12 mouse cellular contexts compared by ENCODE assay signal in the genomic region with DNA sequence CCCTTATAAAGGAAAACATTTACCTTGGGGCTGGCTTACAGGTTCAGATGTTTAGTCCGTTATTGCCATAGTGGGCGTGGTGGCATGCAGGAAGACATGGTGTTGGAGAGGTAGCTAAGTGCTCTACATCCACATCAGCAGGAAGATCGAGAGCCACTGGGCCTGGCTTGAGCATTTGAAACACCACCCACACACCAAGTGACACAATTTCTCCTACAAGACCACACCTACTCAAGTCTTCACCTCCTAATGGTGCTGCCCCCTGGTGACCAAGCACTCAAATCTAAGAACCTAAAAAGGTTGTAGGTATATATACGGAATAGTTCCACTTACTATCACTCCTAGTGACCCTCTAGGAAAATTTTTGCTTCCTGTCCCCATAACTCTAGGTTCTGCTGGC. TPM values are rescaled to one million over a fixed set of nuclear protein-coding genes. Genes with fewer than 3 reads are reported as not detected.
A peak's percentile ranks its signal among the peaks of the same experiment; 100 is the strongest.
DNase-seq lines count a peak whose midpoint lies in the region; ATAC-seq and TF ChIP-seq lines count a peak whose summit lies in the region.
"Had no signal": no experiment of that assay in that cellular context is flagged by ENCODE, and none has a peak within 500 bp of the region (broad histone marks: within the 10 kb centered on the region; RNA-seq: fewer than 3 reads in every experiment).

No protein-coding gene starts in this region.

- no peaks in the 10 kb centered on the region for H3K9me3 ChIP-seq in liver, embryonic 14.5 days (ENCODE audit: control insufficient read depth, low read length)
- H3K9me3 ChIP-seq in stomach, postnatal 0 days (ENCODE audit: control insufficient read depth, low read length): no peaks in the 10 kb centered on the region
- no peaks in the 10 kb centered on the region for H3K9me3 ChIP-seq in hindbrain, embryonic 14.5 days (ENCODE audit: control insufficient read depth, low read length)

- no peak overlapping the region for H3K27ac ChIP-seq in liver, embryonic 14.5 days
- H3K27ac ChIP-seq in stomach, postnatal 0 days (replicated peaks): no peak overlapping the region
- no peak overlapping the region for H3K27ac ChIP-seq in hindbrain, embryonic 14.5 days
- H3K27ac ChIP-seq: macrophage had no signal

- no peaks in the 10 kb centered on the region for H3K27me3 ChIP-seq in liver, embryonic 14.5 days (ENCODE audit: control insufficient read depth, insufficient read depth, low read length)
- no peaks in the 10 kb centered on the region for H3K27me3 ChIP-seq in stomach, postnatal 0 days (ENCODE audit: control insufficient read depth, insufficient read depth, low read length)
- no peaks in the 10 kb centered on the region for H3K27me3 ChIP-seq in hindbrain, embryonic 14.5 days (ENCODE audit: control insufficient read depth, insufficient read depth, low read length)

- WGBS in lung, adult 2 months: 65% methylated on average over 4 of the region's 4 CpGs
- 71% methylated on average over 4 of the region's 4 CpGs for WGBS in liver, embryonic 14.5 days (ENCODE audit: insufficient replicate concordance)
- 81% methylated on average over 4 of the region's 4 CpGs for WGBS in stomach, postnatal 0 days
- WGBS in hindbrain, embryonic 14.5 days: 90% methylated on average over 4 of the region's 4 CpGs

- TF ChIP-seq EP300 in liver, embryonic 14.5 days (IDR thresholded peaks at IDR 0.05; ENCODE audit: low read depth): no peak
- no peak for TF ChIP-seq EP300 in stomach, postnatal 0 days (optimal IDR thresholded peaks at IDR 0.05)

- H3K4me2 ChIP-seq in liver, embryonic 14.5 days (ENCODE audit: low read depth): no peak overlapping the region
- no peak overlapping the region for H3K4me2 ChIP-seq in stomach, postnatal 0 days (replicated peaks; ENCODE audit: low read depth)
- H3K4me2 ChIP-seq in hindbrain, embryonic 14.5 days (replicated peaks): no peak overlapping the region

- peak; percentile 11 to 33 for DNase-seq in lung, adult 18-20 months
- no peak for DNase-seq in lung, adult 2 months
- peak; percentile 75 for DNase-seq in R1 (ENCODE audit: low read depth, low spot score)
- no peak for DNase-seq in liver, embryonic 14.5 days (ENCODE audit: low read depth in 3 of 3, low spot score in 3 of 3)
- DNase-seq in stomach, postnatal 0 days (ENCODE audit: low spot score): peak; percentile 44
- DNase-seq in heart, postnatal 4 days: no peak
- DNase-seq in hindbrain, embryonic 14.5 days (ENCODE audit: low spot score): no peak
- DNase-seq: gastrocnemius, postnatal 25 days; heart, postnatal 14 days; right cerebral cortex, postnatal 4 days; thymus, postnatal 36 days had no signal

- no peak for TF ChIP-seq POLR2A in lung, adult 2 months (IDR thresholded peaks at IDR 0.05; ENCODE audit: borderline replicate concordance, extremely low read depth, low read depth, low read length)

- H3K9ac ChIP-seq in liver, embryonic 14.5 days (replicated peaks): no peak overlapping the region
- H3K9ac ChIP-seq in stomach, postnatal 0 days (ENCODE audit: low read length): no peak overlapping the region
- no peak overlapping the region for H3K9ac ChIP-seq in hindbrain, embryonic 14.5 days

- no peak overlapping the region for H3K4me3 ChIP-seq in lung, adult 2 months (replicated peaks; ENCODE audit: extremely low read depth, low read depth, low read length)
- no peak overlapping the region for H3K4me3 ChIP-seq in liver, embryonic 14.5 days (ENCODE audit: insufficient read depth in 1 of 2, low read depth in 2 of 2, low read length in 2 of 2)
- H3K4me3 ChIP-seq in stomach, postnatal 0 days (ENCODE audit: low read depth, low read length): no peak overlapping the region
- no peak overlapping the region for H3K4me3 ChIP-seq in hindbrain, embryonic 14.5 days (replicated peaks; ENCODE audit: low read length)

- no peak for ATAC-seq in liver, embryonic 14.5 days (ENCODE audit: insufficient read depth)
- 0 out of 2 replicates have a peak, but pooled peaks have one; percentile 29 for ATAC-seq in stomach, postnatal 0 days (ENCODE audit: low FRiP score, low TSS enrichment)
- no peak for ATAC-seq in hindbrain, embryonic 14.5 days (ENCODE audit: low FRiP score)

- H3K4me1 ChIP-seq in lung, adult 2 months (ENCODE audit: control insufficient read depth, insufficient read depth, low read length): no peaks in the 10 kb centered on the region
- no peaks in the 10 kb centered on the region for H3K4me1 ChIP-seq in liver, embryonic 14.5 days (replicated peaks; ENCODE audit: control insufficient read depth in 2 of 2, insufficient read depth in 2 of 2, low read length in 1 of 2)
- H3K4me1 ChIP-seq in stomach, postnatal 0 days (replicated peaks; ENCODE audit: control insufficient read depth, insufficient read depth): no peaks in the 10 kb centered on the region
- no peaks in the 10 kb centered on the region for H3K4me1 ChIP-seq in hindbrain, embryonic 14.5 days (replicated peaks; ENCODE audit: control insufficient read depth, insufficient read depth, low read length)

- no peak for TF ChIP-seq CTCF in lung, adult 2 months (IDR thresholded peaks at IDR 0.05; ENCODE audit: insufficient read depth, low read length)
- peak; percentile 44 for TF ChIP-seq CTCF in liver, embryonic 14.5 days (IDR thresholded peaks at IDR 0.05; ENCODE audit: low read depth)
- peak; percentile 57 for TF ChIP-seq CTCF in stomach, postnatal 0 days (IDR thresholded peaks at IDR 0.05; ENCODE audit: low read depth)

- H3K36me3 ChIP-seq in liver, embryonic 14.5 days (replicated peaks; ENCODE audit: control insufficient read depth, insufficient read depth, low read depth): peaks cover 21% of the 10 kb centered on the region
- H3K36me3 ChIP-seq in stomach, postnatal 0 days (ENCODE audit: control insufficient read depth, insufficient read depth, low read length): peaks cover 16% of the 10 kb centered on the region
- peaks cover 59% of the 10 kb centered on the region for H3K36me3 ChIP-seq in hindbrain, embryonic 14.5 days (replicated peaks; ENCODE audit: control insufficient read depth, insufficient read depth)

RNA-seq across cellular contexts. Expression of gene Rab3gap2, which starts 32.6 kb away (rescaled TPM):
- polyA plus RNA-seq in lung, adult 2 months (2012; rRNA removed): 16.2 and 20.3 TPM in 2 replicates
- polyA plus RNA-seq in liver, embryonic 14.5 days (2012; rRNA removed): 7.7 and 9.6 TPM in 2 replicates
- 10.2 and 12.0 TPM in 2 replicates for polyA plus RNA-seq in liver, embryonic 14.5 days (2014; fragmentation: Nextera tagmentation; extraction: Ambion mirVana)
- 12.0 and 13.1 TPM in 2 replicates for polyA plus RNA-seq in stomach, postnatal 0 days (2015; fragmentation: Nextera tagmentation; extraction: Ambion mirVana)
- 10 to 100 TPM; 25.4 to 29.1 TPM for total RNA-seq in heart, postnatal 4 days (2021)
- polyA plus RNA-seq in hindbrain, embryonic 14.5 days (2014; fragmentation: Nextera tagmentation; extraction: Ambion mirVana): 26.8 and 28.8 TPM in 2 replicates

Comparison
In these comparisons a context has a peak if more than half of its experiments do, and no peak if none do; other contexts are left out.
1. DNase-seq: peak in lung, adult 18-20 months (2 of 2), R1 (single experiment) and stomach, postnatal 0 days (single experiment); none in lung, adult 2 months (single experiment), liver, embryonic 14.5 days (0 of 3), heart, postnatal 4 days (single experiment) and hindbrain, embryonic 14.5 days (single experiment).